Mouse (Mus musculus): ENCODE data around the gene Mrps10.

DNA sequence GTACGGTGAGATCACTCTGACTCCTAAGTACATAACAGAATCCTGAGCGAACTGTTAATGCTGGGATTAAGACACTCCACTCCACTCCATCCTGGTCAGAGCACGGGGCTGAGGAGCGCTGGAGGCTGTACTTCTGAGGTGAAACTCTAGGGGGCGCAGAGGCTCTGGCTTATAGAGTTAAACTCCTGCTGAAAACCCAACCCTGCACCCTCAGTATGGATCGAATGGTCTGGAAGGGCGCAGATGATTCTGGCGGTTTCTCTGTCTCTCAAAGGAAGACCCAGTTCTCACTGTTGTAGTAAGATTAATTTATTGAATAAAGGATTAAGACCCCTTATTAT is 39.8 kb downstream of the Mrps10 start:
- TF ChIP-seq MYOG (IDR thresholded peaks at IDR 0.05; ENCODE audit: control insufficient read depth in 1 of 3, insufficient read depth in 1 of 3, insufficient read length in 2 of 3, low read depth in 2 of 3): no peak
- TF ChIP-seq POLR2AphosphoS2 (IDR thresholded peaks at IDR 0.05; ENCODE audit: insufficient read length, low read depth): no peak
- TF ChIP-seq CEBPB (IDR thresholded peaks at IDR 0.05; ENCODE audit: insufficient read depth, poor library complexity, severe bottlenecking): no peak
- no peak for TF ChIP-seq POLR2A (IDR thresholded peaks at IDR 0.05; ENCODE audit: insufficient read length, low read depth)
- TF ChIP-seq TCF3 (IDR thresholded peaks at IDR 0.05; ENCODE audit: insufficient read length, low read depth): no peak
- TF ChIP-seq E2F4 (IDR thresholded peaks at IDR 0.05; ENCODE audit: insufficient read depth): no peak
- TF ChIP-seq USF1 (IDR thresholded peaks at IDR 0.05; ENCODE audit: low read depth): no peak
- TF ChIP-seq REST (IDR thresholded peaks at IDR 0.05; ENCODE audit: insufficient read depth, insufficient read length): no peak
- no peak for TF ChIP-seq MAX (IDR thresholded peaks at IDR 0.05; ENCODE audit: low read depth)
- TF ChIP-seq TCF12 (IDR thresholded peaks at IDR 0.05; ENCODE audit: insufficient read depth, poor library complexity, severe bottlenecking): no peak
